Mouse (Mus musculus): ENCODE measurements around the gene Zfp593.

GRCm38 (mm10) chr4:134271979-134272378 lies 26.6 kb upstream of the Zfp593 start:
- TF ChIP-seq CTCF (conservative IDR thresholded peaks at IDR 0.05; ENCODE audit: insufficient read depth, insufficient read length, low read depth, low read length) (no peak), POLR2A (IDR thresholded peaks at IDR 0.05; ENCODE audit: low read depth, low read length) (no peak)

Measured in kidney, adult 2 months (tissue).